Mouse (Mus musculus) ES-E14 (cell line): Measurements from ENCODE around the gene Vps8. TPM values are rescaled to one million over a fixed set of nuclear protein-coding genes. Genes with fewer than 3 reads are reported as not detected.

Experiments
- DNase-seq: peaks from one replicate; pipeline ENCODE4 v3.0.0-alpha.2; 2013; ENCODE audit warnings: low read depth, low spot score
- H3K27ac ChIP-seq: 2 replicates; pipeline ENCODE4 v1.5.1; 2012; ENCODE audit warnings: low read depth, mild to moderate bottlenecking, low read length, moderate library complexity, mixed read lengths; ENCODE audit not compliant: poor library complexity, insufficient read depth, severe bottlenecking
- H3K36me3 ChIP-seq: 2 replicates; pipeline ENCODE4 v1.6.1; 2012; ENCODE audit warnings: mild to moderate bottlenecking, low read length, moderate library complexity, mixed read lengths; ENCODE audit not compliant: control insufficient read depth, poor library complexity, insufficient read depth, severe bottlenecking
- H3K4me1 ChIP-seq, 2 experiments: fragments of 150-350 bp in 1 of 2; sonication (generic) in 1 of 2; 2 replicates each; pipeline ENCODE4 v1.6.1; 2012; ENCODE audit warnings: low read length in 2 of 2, mild to moderate bottlenecking in 1 of 2, mixed read lengths in 1 of 2; ENCODE audit not compliant: control insufficient read depth in 2 of 2, insufficient read depth in 2 of 2, poor library complexity in 1 of 2
- H3K4me3 ChIP-seq, 2 experiments: fragments of 150-350 bp in 1 of 2; sonication (generic) in 1 of 2; 2 replicates each; pipeline ENCODE4 v1.5.1; 2012; ENCODE audit warnings: low read length in 2 of 2, low read depth in 1 of 2, mild to moderate bottlenecking in 1 of 2, mixed read lengths in 1 of 2; ENCODE audit not compliant: insufficient read depth in 1 of 2, poor library complexity in 1 of 2, severe bottlenecking in 1 of 2
- H3K9ac ChIP-seq: 2 replicates; pipeline ENCODE4 v1.6.1; 2012; ENCODE audit warnings: low read depth, mild to moderate bottlenecking, low read length, mixed read lengths; ENCODE audit not compliant: poor library complexity, insufficient read depth, severe bottlenecking
- H3K9me3 ChIP-seq: fragments of 150-350 bp; sonication (generic); 2 replicates; pipeline ENCODE4 v1.6.1; 2012; ENCODE audit warnings: low read depth, mild to moderate bottlenecking, low read length; ENCODE audit not compliant: control insufficient read depth, insufficient read depth
- CHD2 ChIP-seq: IDR thresholded peaks from 2 replicates; pipeline ENCODE4 v1.6.1; 2014; ENCODE audit warnings: mild to moderate bottlenecking, low read depth, low read length, inconsistent platforms
- HCFC1 ChIP-seq: IDR thresholded peaks from 2 replicates; pipeline ENCODE4 v1.6.1; 2012; ENCODE audit warnings: low read length, inconsistent platforms, borderline replicate concordance; ENCODE audit not compliant: insufficient read depth
- MAFK ChIP-seq: IDR thresholded peaks from 2 replicates; pipeline ENCODE4 v1.6.1; 2014; ENCODE audit warnings: mild to moderate bottlenecking, low read depth, low read length, inconsistent platforms; ENCODE audit not compliant: insufficient read depth
- ZC3H11A ChIP-seq: IDR thresholded peaks from 2 replicates; pipeline ENCODE4 v1.6.1; 2012; ENCODE audit warnings: low read depth, mild to moderate bottlenecking, inconsistent platforms, low read length, borderline replicate concordance
- ZNF384 ChIP-seq: IDR thresholded peaks from 2 replicates; pipeline ENCODE4 v1.6.1; 2012; ENCODE audit warnings: low read depth, low read length, inconsistent platforms
- in situ Hi-C, 2 experiments: fragments of 600-800 bp; cut with MboI; formaldehyde crosslinking; loops; one replicate each; pipeline ENCODE4 v1.15.1; 2025; ENCODE audit warnings: low sequenced_read_pairs in 2 of 2, inconsistent platforms in 1 of 2; ENCODE audit not compliant: unreplicated experiment in 2 of 2
- total RNA-seq: library from RNA; depleted of rRNA; stranded (reverse); fragments of 300-350 nt; gene quantifications from 2 replicates; pipeline ENCODE4 v1.2.3, GENCODE M21; 2012

Vps8 gene
- total RNA-seq, 1 experiment, result 12.5 TPM

GRCm38 (mm10) chr16:21470416-21470815 is 47.5 kb downstream of the Vps8 start:
- Histone ChIP-seq H3K9ac (no peak overlapping the region), H3K36me3 (no peaks in the 10 kb centered on the region), H3K4me3 (no peak overlapping the region), H3K4me1 (peaks cover 2% of the 10 kb centered on the region in 2 experiments; a peak in 1 of 4 replicates), H3K27ac (no peak overlapping the region), H3K9me3 (no peaks in the 10 kb centered on the region)
- in situ Hi-C loops, result no loop called here
- peak; percentile 38 for DNase-seq
- TF ChIP-seq ZC3H11A (0 out of 2 replicates have a peak, but pooled peaks have one; percentile 7), CHD2 (no peak)

- no peak for TF ChIP-seq ZC3H11A
- TF ChIP-seq HCFC1, result no peak
- no peak for TF ChIP-seq ZNF384
- TF ChIP-seq CHD2, result no peak
- TF ChIP-seq MAFK, result no peak
- Histone ChIP-seq H3K9ac (no peak overlapping the region), H3K4me3 (no peak overlapping the region), H3K36me3 (no peaks in the 10 kb centered on the region; the same call in 1 of the 2 replicates), H3K4me1 (no peaks in the 10 kb centered on the region), H3K9me3 (no peaks in the 10 kb centered on the region), H3K27ac (no peak overlapping the region)
- in situ Hi-C loops, result no loop called here
- DNase-seq, result no peak
Measured at GRCm38 (mm10) chr16:21477074-21477473, 54.2 kb downstream of the Vps8 start.

- H3K4me1 ChIP-seq, result no peaks in the 10 kb centered on the region
- no peak for DNase-seq
- no peak overlapping the region for H3K27ac ChIP-seq
- TF ChIP-seq HCFC1, result no peak
- TF ChIP-seq ZNF384, result no peak
- no peak for TF ChIP-seq MAFK
- no peak for TF ChIP-seq ZC3H11A
- TF ChIP-seq CHD2, result no peak
- no peaks in the 10 kb centered on the region; the same call in 1 of the 2 replicates for H3K36me3 ChIP-seq
- in situ Hi-C loops, result no loop called here
- H3K4me3 ChIP-seq, result no peak overlapping the region
- H3K9ac ChIP-seq, result no peak overlapping the region
- H3K9me3 ChIP-seq, result no peaks in the 10 kb centered on the region
Measured at GRCm38 (mm10) chr16:21478376-21478775, 55.5 kb downstream of the Vps8 start.

- Histone ChIP-seq H3K27ac (no peak overlapping the region), H3K9me3 (no peaks in the 10 kb centered on the region), H3K9ac (no peak overlapping the region), H3K4me1 (peaks cover 3 to 4% of the 10 kb centered on the region in 2 experiments; a peak in 3 of 4 replicates), H3K4me3 (no peak overlapping the region), H3K36me3 (no peaks in the 10 kb centered on the region; the same call in 1 of the 2 replicates)
- TF ChIP-seq CHD2 (no peak), ZNF384 (no peak), HCFC1 (no peak), ZC3H11A (no peak), MAFK (no peak)
- no peak for DNase-seq
- in situ Hi-C loops, result no loop called here
Measured at GRCm38 (mm10) chr16:21483803-21484202, 60.9 kb downstream of the Vps8 start.

GRCm38 (mm10) chr16:21485716-21486115 is 62.8 kb downstream of the Vps8 start:
- peak; percentile 39 for DNase-seq
- H3K36me3 ChIP-seq, result no peaks in the 10 kb centered on the region; the same call in 1 of the 2 replicates

More at GRCm38 (mm10) chr16:21485716-21486115, 62.8 kb downstream of the Vps8 start:
- Histone ChIP-seq H3K4me1 (peaks cover 3 to 4% of the 10 kb centered on the region in 2 experiments; a peak in 3 of 4 replicates), H3K9ac (no peak overlapping the region), H3K9me3 (no peaks in the 10 kb centered on the region), H3K4me3 (peak overlapping the region in 1 of 2 experiments; percentile 24; a peak in 1 of 4 replicates), H3K27ac (no peak overlapping the region)
- in situ Hi-C loops, result no loop called here
- TF ChIP-seq ZC3H11A (no peak), MAFK (no peak), HCFC1 (no peak), ZNF384 (no peak), CHD2 (no peak)
